Mouse (Mus musculus) ES-Bruce4 (cell line): ENCODE data around the gene Bclaf3.

Experiments
- CTCF ChIP-seq: IDR thresholded peaks from one replicate; pipeline ENCODE4 v1.8.1; 2011; ENCODE audit warnings: low read depth, low read length
- EP300 ChIP-seq: IDR thresholded peaks from 2 replicates; pipeline ENCODE4 v1.6.1; 2011; ENCODE audit warnings: low read depth, low read length; ENCODE audit not compliant: insufficient read depth
- POLR2A ChIP-seq: IDR thresholded peaks from one replicate; pipeline ENCODE4 v1.8.1; 2011; ENCODE audit warnings: low read length; ENCODE audit not compliant: insufficient read depth

DNA sequence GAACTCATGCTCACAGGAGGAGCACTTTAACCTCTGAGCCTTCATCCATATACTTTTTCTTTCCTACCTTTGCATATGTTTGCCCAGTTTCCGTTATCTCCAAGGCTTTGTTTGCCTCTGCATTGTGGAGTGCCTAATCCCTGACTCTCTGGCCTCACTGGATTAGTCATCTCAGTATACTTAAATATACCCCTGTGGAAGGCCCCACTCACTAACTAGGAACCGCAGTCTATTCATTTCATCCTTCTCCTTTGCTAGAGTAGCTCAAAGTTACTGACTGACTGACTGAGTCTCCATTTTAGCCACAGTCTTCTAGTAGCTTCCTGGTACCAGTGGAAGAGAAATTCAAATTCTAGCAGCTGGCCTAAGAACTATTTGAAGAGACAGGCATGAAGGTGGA lies 78.3 kb downstream of the Bclaf3 start:
- TF ChIP-seq POLR2A (no peak), CTCF (no peak), EP300 (no peak)
